Mouse (Mus musculus): ENCODE measurements around the gene Platr17. TPM values are rescaled to one million over a fixed set of nuclear protein-coding genes. Genes with fewer than 3 reads are reported as not detected.

The Platr17 gene
- polyA plus RNA-seq, 1 experiment from 2014 or later, result 0.19 TPM

DNA sequence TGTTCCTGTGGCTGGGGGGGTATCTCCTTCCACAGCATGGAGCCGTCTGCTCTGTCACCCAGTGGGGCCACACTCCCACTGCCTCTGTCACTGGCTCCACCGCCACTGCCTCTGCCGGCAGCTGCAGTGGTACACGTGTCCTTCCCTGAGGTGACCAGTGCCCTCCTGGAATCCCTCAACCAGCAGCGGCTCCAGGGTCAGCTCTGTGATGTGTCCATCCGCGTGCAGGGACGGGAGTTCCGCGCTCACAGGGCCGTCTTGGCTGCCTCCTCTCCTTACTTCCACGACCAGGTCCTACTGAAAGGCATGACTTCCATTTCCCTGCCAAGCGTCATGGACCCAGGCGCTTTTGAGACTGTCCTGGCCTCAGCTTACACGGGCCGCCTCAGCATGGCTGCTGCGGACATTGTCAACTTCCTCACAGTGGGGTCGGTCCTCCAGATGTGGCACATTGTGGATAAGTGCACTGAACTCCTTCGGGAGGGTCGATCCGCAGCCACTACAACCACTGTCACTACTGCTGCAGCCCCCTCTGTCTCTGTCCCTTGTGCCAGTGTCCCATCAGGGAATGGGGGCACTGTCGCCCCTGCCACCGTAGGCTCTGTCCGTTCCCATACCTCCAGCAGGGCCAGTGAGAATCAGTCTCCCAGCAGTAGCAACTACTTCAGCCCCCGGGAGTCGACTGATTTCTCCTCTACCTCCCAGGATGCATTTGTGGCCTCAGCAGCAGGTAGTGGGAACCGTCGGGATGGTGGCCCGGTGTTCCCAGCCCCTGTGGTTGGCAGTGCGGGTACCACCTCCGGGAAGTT is 12.1 kb downstream of the Platr17 start:
- H3K27me3 ChIP-seq (ENCODE audit: poor library complexity, severe bottlenecking), result peaks cover 15% of the 10 kb centered on the region
- WGBS, result 78% methylated on average over 31 of the region's 31 CpGs
- H3K27ac ChIP-seq, result peak overlapping the region; percentile 26; the same call in 1 of the 2 replicates
- H3K36me3 ChIP-seq (replicated peaks), result peaks cover 51% of the 10 kb centered on the region
- no peak for DNase-seq (ENCODE audit: extremely low spot score, low spot score)
- H3K9me3 ChIP-seq, result no peaks in the 10 kb centered on the region; the same call in 1 of the 2 replicates
- H3K4me1 ChIP-seq, result peaks cover 76% of the 10 kb centered on the region
- peak overlapping the region; percentile 76 for H3K4me3 ChIP-seq

DNA sequence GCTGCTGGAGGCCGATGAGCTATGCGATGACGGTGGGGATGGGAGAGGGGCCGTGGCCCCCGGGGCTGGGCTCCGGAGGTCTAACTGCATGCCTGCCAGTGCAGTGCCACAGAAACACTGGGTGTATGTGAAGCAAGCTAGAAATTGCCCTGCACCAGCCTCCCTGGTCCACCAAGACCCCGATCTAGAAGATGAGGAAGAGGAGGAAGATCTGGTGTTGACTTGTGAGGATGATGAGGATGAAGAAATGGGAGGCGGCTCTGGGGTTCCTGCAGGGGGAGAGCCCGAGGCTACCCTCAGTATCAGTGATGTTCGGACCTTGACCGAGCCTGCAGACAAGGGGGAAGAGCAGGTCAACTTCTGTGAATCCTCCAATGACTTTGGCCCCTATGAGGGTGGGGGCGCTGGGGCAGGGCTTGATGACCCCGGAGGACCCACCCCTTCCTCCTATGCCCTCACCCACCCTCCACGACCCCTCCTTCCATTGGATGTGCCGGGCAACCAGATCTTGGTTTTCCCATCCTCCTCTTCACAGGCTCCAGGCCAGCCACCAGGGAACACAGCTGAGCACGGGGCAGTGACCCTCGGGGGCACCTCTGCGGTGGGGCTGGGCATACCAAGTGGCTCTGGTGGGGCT is 12.8 kb downstream of the Platr17 start:
- WGBS, result 84% methylated on average over 18 of the region's 18 CpGs
- Histone ChIP-seq H3K9me3 (no peaks in the 10 kb centered on the region; the same call in 1 of the 2 replicates), H3K27me3 (ENCODE audit: poor library complexity, severe bottlenecking) (peaks cover 15% of the 10 kb centered on the region), H3K27ac (no peak overlapping the region), H3K36me3 (replicated peaks) (peaks cover 44% of the 10 kb centered on the region), H3K4me1 (peaks cover 72% of the 10 kb centered on the region), H3K4me3 (peak overlapping the region; percentile 76)
- DNase-seq (ENCODE audit: extremely low spot score, low spot score), result no peak

DNA sequence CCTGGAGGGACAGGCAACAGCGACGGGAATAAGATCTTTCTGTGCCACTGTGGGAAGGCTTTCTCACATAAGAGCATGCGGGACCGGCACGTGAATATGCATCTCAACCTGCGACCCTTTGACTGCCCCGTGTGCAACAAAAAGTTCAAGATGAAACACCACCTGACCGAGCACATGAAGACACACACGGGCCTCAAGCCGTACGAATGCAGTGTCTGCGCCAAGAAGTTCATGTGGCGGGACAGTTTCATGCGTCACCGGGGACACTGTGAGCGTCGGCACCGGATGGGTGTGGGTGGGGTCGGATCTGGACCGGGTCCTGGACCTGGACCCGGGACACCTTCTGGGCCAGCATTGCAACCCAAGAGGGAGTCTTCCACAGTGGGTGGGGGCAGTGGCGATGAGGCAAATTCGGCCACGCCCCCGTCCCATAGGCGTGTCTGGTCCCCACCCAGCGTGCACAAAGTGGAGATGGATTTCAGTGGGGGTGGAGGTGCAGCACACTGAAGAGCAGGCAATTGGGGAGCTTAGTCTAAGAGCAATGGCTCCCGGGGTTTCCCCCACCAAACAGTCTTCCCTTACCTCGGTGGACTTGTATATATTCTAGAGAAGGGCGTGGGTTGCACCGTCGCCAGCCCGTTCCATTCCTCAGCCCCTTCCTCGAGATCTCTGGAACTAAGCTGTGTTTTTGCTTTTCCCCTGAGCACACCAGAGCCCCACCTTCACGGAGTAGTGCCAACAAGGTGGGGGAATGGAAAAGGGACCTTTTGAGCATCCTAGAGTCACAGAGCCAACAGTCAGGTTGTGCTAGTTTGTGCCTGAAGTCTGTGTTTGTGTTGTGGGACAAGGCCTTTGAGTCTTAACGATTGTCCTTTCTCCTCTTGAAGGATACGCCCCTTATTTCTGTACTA is 13.6 kb downstream of the Platr17 start:
- Histone ChIP-seq H3K4me3 (peak overlapping the region; percentile 76), H3K27ac (no peak overlapping the region), H3K27me3 (ENCODE audit: poor library complexity, severe bottlenecking) (peaks cover 15% of the 10 kb centered on the region), H3K4me1 (peaks cover 71% of the 10 kb centered on the region), H3K9me3 (no peaks in the 10 kb centered on the region; the same call in 1 of the 2 replicates), H3K36me3 (replicated peaks) (peaks cover 36% of the 10 kb centered on the region)
- 59% methylated on average over 37 of the region's 37 CpGs for WGBS
- DNase-seq (ENCODE audit: extremely low spot score, low spot score), result no peak

DNA sequence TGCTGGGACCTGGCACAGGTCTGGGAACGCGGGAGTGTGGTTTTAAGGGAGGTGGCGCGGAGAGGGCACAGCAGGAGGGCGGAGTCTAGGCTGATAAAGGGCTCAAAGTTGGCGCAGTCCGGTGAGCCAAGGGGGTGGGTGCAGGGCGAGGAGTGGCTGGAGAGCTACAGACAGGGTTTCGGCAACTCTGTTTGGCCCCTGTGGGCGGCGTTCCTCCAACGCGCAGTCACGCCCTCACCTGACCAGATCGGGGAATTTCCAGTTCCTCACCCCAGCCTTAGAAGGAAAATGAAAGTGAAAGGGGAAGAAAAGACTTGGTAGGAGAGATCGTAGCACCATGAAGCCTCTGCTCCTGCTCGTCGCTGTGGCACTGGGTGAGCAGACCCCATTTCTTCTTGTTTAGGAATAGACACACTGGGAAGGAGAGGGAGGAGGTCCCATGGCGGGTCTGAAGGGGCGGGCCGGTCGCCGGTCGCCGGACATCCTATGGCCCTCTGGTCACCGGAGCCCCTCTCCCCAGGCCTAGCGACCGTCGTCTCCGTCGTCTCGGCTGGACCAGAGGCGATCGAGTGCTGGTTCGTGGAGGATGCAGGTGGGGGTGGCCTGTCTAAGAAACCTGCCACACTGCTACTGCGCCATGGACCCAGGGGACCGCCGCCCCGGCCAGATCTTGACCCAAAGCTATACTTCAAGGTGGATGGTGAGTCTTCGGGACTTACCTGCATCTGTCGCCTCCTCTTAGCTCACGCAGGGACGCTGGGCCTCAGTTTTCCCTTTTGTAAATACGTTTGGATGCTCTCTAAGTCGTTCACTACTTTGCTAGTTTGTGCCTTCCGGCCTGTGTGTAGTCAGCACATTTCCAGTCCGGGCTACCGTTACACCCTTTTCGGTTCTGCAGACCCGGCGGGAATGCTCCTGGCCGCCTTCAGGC is 14.7 kb downstream of the Platr17 start:
- peak overlapping the region; percentile 83 for H3K27ac ChIP-seq
- no peaks in the 10 kb centered on the region; the same call in 1 of the 2 replicates for H3K9me3 ChIP-seq
- WGBS, result under 1% methylated on average over 52 of the region's 52 CpGs
- H3K4me3 ChIP-seq, result peak overlapping the region; percentile 76
- H3K4me1 ChIP-seq, result peaks cover 62% of the 10 kb centered on the region
- DNase-seq (ENCODE audit: extremely low spot score, low spot score), result peak; percentile 44
- peaks cover 15% of the 10 kb centered on the region for H3K27me3 ChIP-seq (ENCODE audit: poor library complexity, severe bottlenecking)
- peaks cover 25% of the 10 kb centered on the region for H3K36me3 ChIP-seq (replicated peaks)

DNA sequence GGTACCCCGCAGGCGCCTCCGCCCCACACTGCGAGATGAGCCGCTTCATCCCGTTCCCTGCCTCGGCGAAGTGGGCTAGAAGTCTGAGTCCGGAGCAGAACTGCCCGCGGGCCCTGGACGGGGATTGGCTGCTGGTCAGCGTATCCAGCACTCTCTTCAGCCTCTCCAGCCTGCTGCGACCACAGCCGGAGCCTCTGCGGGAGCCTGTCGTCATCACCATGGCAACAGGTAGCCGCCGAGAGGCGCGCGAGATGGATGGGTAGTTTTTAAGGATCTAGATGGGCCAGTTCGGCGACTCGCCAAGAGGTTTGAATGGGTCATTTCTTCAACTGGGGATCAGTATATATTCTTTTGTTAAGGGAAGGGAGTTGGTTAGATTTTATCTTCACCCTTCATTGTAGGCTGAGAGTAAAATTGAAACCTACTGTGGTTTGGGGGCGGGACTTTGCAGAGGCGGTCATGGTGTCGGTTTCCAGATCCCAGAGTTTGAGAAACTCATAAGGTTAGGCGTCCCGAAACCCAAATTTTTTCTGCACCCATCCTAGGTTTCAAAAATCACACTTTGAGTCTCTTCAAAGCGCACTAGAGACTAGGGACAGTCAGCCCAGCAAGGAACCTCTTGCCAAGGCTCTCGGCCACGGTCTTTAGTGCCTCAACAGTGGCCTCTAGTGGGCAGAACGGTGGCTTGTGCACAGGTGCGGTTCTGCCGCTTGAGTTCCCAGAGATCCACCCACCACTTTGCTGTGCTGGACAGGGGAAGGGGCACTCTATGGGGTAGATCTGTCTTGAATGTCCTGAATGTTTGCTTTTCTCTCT is 15.6 kb downstream of the Platr17 start:
- WGBS, result under 1% methylated on average over 36 of the region's 36 CpGs
- DNase-seq (ENCODE audit: extremely low spot score, low spot score), result peak; percentile 85
- peaks cover 55% of the 10 kb centered on the region for H3K4me1 ChIP-seq

DNA sequence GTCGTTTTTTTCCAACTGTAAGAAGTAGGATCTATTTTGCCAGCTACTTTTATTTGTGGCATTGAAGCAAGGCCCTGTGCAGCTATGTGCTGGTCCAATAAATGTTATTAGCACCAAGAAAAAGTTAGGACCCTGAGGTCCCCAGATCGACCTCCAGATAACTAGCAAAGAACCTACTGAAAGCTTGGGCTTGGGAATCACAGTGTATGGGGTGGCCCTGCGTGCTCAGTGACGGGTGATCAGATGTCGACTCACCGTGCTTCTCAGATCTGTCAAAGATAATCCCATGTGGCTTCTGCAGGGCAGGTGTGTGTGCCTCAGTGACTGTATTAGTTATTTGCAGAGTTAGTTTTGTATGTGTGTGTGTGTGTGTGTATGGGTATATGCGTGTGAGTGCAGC is 16.4 kb downstream of the Platr17 start:
- H3K4me3 ChIP-seq, result peak overlapping the region; percentile 76; the same call in 1 of the 2 replicates
- peaks cover 35% of the 10 kb centered on the region for H3K36me3 ChIP-seq (replicated peaks)
- H3K27ac ChIP-seq, result no peak overlapping the region
- DNase-seq (ENCODE audit: extremely low spot score, low spot score), result no peak
- no peaks in the 10 kb centered on the region; the same call in 1 of the 2 replicates for H3K9me3 ChIP-seq
- peaks cover 52% of the 10 kb centered on the region for H3K4me1 ChIP-seq
- peaks cover 15% of the 10 kb centered on the region for H3K27me3 ChIP-seq (ENCODE audit: poor library complexity, severe bottlenecking)
- WGBS, result 89% methylated on average over 7 of the region's 7 CpGs

More for the DNA sequence above, 15.6 kb downstream of the Platr17 start:
- H3K27me3 ChIP-seq (ENCODE audit: poor library complexity, severe bottlenecking), result peaks cover 15% of the 10 kb centered on the region
- H3K9me3 ChIP-seq, result no peaks in the 10 kb centered on the region; the same call in 1 of the 2 replicates
- H3K27ac ChIP-seq, result peak overlapping the region; percentile 83
- H3K4me3 ChIP-seq, result peak overlapping the region; percentile 76
- peaks cover 26% of the 10 kb centered on the region for H3K36me3 ChIP-seq (replicated peaks)

DNA sequence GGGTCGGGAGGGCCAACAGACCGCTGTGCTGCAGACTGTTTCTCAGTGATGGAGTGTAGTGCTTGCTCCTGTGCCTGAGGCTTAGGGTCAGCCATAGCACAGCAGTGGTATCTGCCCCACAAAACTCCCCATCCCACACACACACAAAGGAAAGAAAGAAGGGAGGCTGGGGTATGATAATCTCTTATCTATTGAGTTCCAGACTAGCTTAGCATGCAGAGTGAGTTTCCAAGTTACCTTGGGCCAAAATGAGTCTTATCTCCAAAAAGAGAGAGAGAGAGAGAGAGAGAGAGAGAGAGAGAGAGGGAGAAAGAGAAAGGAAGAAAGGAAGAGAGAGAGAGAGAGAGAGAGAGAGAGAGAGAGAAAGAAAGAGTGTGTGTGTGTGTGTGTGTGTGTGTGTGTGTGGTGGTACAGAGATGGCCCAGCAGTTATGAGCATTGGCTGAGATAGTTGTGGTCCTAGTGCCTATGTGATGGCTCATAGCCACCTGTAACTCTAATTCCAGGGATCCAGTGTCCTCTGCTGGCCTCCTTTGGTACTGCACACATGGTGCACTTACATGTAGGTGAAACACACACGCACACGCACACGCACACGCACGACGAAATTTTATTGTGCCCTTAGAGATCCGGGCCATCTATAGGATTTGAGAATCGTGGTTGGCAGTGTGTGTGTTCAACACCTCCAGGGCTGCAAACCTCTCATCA is 19.8 kb downstream of the Platr17 start:
- H3K4me1 ChIP-seq, result peaks cover 37% of the 10 kb centered on the region
- WGBS, result 85% methylated on average over 10 of the region's 10 CpGs
- no peak for DNase-seq (ENCODE audit: extremely low spot score, low spot score)
- H3K9me3 ChIP-seq, result no peaks in the 10 kb centered on the region
- peak overlapping the region; percentile 0; the same call in 1 of the 2 replicates for H3K4me3 ChIP-seq
- H3K36me3 ChIP-seq (replicated peaks), result peaks cover 28% of the 10 kb centered on the region
- no peak overlapping the region for H3K27ac ChIP-seq
- no peaks in the 10 kb centered on the region for H3K27me3 ChIP-seq (ENCODE audit: poor library complexity, severe bottlenecking)

DNA sequence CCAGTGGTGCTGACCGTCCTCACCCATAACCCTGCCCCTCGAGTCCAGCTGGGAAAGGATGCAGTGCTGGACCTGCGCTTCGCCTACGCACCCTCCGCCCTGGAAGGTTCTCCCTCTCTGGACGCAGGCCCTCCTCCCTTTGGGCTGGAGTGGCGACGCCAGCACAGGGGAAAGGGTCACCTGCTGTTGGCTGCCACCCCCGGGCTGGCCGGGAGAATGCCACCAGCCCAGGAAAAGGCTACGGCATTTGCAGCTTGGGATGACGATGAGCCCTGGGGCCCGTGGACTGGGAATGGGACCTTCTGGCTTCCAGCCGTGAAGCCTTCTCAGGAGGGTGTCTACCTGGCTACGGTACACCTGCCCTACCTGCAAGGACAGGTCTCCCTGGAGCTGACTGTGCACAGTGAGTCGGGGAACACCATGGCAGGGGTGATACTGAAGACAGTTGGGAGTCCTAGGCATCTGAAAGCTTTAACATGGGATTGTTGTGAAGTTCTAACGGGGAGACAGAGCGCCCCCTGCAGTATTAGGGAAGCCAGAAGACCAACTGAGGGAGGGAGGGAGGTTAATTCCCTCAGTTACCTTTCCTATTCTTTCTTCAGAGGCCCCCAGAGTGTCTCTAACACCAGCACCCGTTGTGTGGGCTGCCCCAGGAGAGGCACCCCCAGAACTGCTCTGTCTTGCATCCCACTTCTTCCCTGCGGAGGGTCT is 20.6 kb downstream of the Platr17 start:
- DNase-seq (ENCODE audit: extremely low spot score, low spot score), result no peak
- WGBS, result 82% methylated on average over 21 of the region's 21 CpGs

DNA sequence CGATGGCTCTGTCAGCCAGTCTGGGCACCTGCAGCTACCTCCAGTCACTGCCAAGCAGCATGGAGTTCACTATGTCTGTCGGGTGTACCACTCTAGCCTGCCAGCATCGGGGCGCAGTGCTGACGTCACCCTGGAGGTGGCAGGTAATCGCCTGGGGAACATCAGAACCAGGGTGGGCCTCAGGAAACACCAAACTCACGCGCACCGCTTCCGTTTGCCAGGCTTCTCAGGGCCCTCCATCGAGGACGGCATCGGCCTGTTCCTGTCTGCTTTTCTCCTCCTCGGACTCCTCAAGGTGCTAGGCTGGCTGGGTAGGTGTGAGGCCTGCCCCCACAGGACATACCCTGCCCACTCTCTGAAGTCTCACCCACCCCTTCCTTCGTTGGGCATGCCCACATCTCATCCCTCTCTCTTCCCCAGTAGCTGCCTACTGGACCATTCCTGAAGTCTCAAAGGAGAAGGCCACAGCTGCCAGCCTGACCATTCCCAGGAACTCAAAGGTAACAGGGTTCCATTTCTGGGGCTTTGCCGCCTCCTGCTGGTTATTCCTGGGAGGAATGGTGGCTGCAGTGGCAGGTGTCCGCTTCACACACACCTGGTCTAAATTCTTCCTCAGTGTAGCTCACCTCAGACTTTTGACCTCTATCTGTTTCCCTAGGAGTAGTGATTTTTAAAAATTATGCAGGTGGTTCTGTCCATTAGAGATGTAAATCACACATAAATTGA is 21.4 kb downstream of the Platr17 start:
- no peak for DNase-seq (ENCODE audit: extremely low spot score, low spot score)
- H3K27me3 ChIP-seq (ENCODE audit: poor library complexity, severe bottlenecking), result peaks cover 3% of the 10 kb centered on the region; the same call in 1 of the 2 replicates
- H3K4me3 ChIP-seq, result peak overlapping the region; percentile 14; the same call in 1 of the 2 replicates
- WGBS, result 73% methylated on average over 17 of the region's 17 CpGs
- H3K4me1 ChIP-seq, result peaks cover 37% of the 10 kb centered on the region
- H3K27ac ChIP-seq, result no peak overlapping the region
- peaks cover 28% of the 10 kb centered on the region for H3K36me3 ChIP-seq (replicated peaks)
- no peaks in the 10 kb centered on the region for H3K9me3 ChIP-seq

More for the DNA sequence above, 20.6 kb downstream of the Platr17 start:
- no peaks in the 10 kb centered on the region for H3K9me3 ChIP-seq
- no peaks in the 10 kb centered on the region for H3K27me3 ChIP-seq (ENCODE audit: poor library complexity, severe bottlenecking)
- peaks cover 28% of the 10 kb centered on the region for H3K36me3 ChIP-seq (replicated peaks)
- H3K4me1 ChIP-seq, result peaks cover 35% of the 10 kb centered on the region
- H3K27ac ChIP-seq, result no peak overlapping the region
- peak overlapping the region; percentile 14; the same call in 1 of the 2 replicates for H3K4me3 ChIP-seq
